Mouse (Mus musculus) neutrophil, adult 83 days (primary cell): ENCODE data around the gene Gm45261. TPM values are rescaled to one million over a fixed set of nuclear protein-coding genes. Genes with fewer than 3 reads are reported as not detected.

ENCODE experiments used
- total RNA-seq, 2 experiments: library from RNA; stranded (reverse); gene quantifications; one replicate each; pipeline ENCODE4 v1.2.4; 2023

The Gm45261 gene
- not detected for total RNA-seq

DNA sequence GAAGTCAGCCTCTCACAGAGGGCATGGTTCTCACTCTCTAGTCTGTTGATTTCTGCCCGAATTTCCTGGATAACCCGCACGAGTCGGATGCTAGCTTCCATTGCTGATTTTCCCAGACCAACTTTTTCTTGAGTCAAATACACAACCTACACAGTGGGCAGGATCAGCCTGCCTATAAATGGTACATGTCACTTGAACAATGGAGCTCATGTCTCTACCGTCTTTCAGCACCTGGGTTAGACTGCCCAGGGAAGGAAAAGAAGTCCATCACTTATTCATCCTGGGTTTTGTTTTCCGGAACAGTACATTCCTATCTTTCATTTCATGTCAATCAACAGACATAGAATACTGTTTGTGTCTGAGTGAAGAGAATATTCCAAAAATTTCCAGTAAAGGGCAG is at the start of gene Gm45261:
Gm45261 (minus strand) TSS at position 101 of the 400 bp plus-strand sequence.

Other genes starting within 250 kb of the Gm45261 start
- gene Fam124b, start 243.0 kb downstream of the Gm45261 start, total RNA-seq = not detected
- gene Cul3, start 121.0 kb downstream of the Gm45261 start, total RNA-seq = 100 to 1,000 TPM; 112 to 120 TPM